Mouse (Mus musculus) forelimb bud, embryonic 11.5 days (tissue): ENCODE data around the gene Pax6.

ENCODE experiments used
- DNase-seq: peaks from one replicate; pipeline ENCODE4 v3.0.0-alpha.2; 2012; ENCODE audit warnings: low read depth, low spot score

The Pax6 gene

DNA sequence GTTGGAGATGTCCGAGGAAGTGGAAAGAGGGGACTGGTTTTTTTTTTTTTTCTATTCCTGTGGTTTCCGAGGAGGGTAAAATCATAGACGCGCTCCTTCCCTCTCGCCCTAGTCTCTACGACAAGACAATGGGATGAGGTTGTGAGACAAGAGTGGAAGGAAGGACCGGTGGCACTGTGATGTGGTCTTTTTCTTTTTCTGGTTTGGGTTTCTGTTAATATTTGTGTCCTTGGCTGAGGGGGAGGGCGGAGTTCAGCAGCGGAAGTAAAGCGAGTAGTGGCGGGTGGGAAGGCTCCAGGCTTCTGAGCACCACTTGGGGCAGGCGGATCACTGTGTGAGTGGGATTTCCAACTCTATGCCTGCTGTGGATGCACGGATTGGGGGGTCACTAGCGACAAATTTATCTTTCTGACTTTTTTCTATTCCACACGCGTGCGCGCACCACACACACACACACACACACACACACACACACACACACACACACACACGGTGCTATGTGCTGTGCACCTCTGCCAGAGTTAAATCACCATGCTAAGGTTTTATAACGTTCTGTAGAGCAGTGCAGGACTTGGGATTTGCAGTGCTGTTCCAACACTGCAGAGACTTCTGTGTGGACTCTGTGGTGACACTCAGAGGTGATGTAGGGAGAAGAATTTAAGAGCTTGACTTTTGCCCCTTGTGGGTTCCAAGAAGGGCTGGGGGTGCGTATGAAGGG, 14.1 kb downstream of the Pax6 start:
- DNase-seq = peak; percentile 11

DNA sequence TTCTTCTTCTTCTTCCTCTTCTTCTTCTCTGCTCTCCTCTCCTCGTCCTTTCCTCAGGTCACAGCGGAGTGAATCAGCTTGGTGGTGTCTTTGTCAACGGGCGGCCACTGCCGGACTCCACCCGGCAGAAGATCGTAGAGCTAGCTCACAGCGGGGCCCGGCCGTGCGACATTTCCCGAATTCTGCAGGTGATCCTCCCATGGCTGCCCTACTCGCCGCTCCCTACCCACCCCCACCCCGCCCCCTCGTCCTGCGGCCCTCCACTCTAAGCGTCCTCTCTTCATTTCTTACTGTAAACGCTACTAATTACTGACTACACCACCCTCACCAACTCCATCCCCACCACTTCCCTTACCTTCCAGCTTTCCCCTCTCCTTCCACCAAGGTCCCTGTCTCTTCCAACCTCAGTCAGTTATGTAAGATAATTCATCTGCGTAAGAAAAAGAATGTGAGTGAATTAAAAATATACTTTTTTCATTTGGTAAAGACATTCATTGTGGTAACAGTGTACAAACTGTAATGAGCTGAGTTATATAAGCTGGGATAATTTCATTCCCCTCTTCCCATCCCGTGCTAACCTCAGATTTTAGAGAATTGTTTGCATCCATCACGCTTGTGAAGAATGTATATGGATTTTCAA, 15.2 kb downstream of the Pax6 start:
- DNase-seq = no peak

DNA sequence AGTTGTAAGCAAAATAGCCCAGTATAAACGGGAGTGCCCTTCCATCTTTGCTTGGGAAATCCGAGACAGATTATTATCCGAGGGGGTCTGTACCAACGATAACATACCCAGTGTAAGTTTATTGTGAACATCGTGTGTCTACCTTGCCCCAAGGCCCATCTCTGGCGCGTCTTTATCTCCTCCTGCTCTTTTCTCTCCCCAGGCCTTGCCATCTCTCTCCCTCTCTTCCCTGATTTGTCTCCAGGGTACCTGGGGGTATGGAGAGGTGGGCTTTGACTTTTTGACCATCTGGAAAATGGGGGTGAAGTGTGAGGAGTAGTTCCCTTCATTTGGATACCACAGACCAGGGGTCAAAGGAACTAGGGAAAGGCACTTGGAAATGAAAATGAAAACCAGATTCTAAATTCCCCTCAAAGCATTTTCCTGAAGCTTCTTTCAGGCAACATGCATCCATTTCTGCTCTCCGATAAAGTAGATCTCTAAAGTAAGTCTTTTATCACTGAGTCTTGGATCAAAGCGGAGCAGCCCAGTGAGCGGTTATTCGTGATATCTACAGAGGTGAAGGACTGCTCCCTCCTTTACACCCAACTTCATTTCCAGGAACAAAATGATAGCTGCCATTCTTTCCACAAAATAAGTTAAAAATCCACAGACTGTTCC, 16.4 kb downstream of the Pax6 start:
- no peak for DNase-seq

DNA sequence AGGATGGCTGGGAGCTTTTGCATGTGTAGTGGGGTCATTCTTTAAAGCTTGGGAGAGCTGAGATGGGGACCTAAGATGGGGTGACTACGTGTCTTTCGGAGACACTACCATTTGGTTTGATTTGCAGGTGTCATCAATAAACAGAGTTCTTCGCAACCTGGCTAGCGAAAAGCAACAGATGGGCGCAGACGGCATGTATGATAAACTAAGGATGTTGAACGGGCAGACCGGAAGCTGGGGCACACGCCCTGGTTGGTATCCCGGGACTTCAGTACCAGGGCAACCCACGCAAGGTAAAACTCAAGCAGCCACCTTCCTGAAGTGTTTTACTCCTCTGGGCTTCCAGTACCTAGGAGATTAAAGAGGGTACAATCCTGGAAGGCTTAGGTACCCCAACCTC, 17.0 kb downstream of the Pax6 start:
- no peak for DNase-seq

GRCm38 (mm10) chr2:105686363-105687316, 17.9 kb downstream of the Pax6 start:
- DNase-seq = no peak

GRCm38 (mm10) chr2:105687317-105687991, 18.8 kb downstream of the Pax6 start:
- DNase-seq = no peak

GRCm38 (mm10) chr2:105688011-105688410, 19.3 kb downstream of the Pax6 start:
- DNase-seq = no peak

DNA sequence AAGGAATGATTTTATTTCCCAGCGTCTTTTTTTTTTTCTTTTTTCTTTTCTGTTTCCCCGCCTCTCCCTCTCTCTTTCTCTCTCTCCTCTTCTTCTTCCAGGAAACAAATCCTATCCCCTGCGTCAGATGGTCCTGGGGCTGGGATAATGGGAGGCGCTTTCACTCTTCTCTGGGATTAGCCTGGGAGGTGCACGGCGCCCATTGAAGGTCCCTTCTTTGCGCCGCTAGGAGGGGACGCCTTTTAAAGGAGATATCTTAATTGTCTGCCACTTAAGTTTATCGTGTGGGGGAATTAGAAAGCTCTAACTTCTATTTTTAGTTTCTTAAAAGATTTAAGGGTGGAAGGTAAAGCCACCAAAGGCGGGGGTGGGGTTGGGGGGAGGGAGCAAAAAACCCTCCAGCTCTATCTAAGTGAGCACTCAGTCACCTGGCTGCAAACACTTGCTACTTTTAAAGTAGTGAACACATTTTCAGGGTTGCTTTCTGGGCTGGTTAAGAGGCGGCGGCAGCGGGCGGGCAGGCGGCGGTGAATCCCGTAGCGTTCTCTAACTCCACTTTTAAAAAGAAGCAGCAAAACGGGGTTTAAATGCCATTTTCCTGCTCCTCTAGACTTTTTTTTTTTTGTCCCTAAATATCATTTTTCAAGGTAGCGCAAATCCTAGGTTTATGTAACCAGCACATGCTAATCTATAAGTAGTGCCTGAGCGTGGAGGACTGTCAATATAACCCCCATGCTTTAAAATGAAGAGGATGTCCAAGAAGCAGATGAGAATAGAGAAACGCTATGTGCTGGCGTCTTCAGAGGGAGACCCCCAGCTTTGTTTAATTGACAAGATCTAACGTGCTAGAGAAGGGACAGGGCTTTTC, 20.0 kb downstream of the Pax6 start:
- DNase-seq = no peak

- peak; percentile 18 for DNase-seq
Measured at GRCm38 (mm10) chr2:105689304-105689770, 20.6 kb downstream of the Pax6 start.

DNA sequence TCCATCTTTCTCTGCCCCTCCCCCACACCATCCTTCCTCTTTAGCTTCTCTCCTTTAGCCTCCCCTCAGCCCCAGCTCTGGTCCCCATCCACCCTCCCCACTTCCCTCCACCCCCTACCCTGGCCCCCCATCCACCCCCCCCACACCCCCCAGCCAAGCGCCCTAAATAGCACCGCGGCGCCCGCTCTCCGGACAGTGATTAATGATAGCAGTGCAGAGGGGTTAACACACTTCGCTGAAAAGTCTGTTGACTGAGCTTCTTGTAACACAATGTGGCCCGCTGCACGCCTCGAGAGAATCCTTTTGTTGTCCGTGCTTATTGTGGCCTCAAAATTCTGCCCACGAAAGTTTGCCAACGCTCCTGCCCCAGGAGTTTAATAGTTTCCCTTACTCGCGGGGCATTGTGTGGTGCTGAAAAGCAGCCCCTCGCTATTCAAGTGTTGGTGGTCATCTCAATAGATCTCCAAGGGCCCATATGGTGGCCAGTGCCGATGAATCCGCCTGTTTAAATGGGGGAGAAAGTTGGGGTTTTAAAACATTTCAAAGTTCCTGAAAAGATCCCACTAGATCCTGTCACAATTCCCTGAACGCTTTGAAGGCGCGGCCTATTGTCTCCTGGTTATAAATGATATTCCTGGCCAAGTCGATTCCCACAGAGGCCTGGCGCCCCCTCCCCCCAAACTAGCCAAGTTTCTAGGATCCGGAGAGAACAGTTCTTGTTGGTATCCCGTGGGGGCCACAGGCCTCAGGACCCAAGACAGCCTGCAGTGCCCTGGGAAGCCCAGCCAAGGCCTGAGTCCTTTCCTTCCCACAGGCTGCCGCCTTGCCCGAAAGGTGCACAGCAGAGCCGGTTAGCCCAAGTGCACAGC, 21.3 kb downstream of the Pax6 start:
- DNase-seq = peak; percentile 1

DNA sequence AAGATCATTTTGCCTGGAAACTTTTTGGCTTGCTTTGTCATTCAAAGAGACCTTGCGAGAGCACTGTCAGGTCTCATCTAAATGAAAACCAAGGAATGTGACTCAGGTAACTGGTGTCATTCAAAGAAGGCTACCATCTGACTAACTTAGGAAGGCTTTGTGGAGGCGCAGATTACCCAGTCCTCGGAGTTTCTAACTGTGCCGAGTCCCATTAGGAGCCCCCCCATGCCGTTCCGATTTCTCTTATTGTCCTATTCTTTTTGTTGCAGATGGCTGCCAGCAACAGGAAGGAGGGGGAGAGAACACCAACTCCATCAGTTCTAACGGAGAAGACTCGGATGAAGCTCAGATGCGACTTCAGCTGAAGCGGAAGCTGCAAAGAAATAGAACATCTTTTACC, 22.6 kb downstream of the Pax6 start:
- DNase-seq = no peak

GRCm38 (mm10) chr2:105697741-105698140, 29.0 kb downstream of the Pax6 start:
- DNase-seq = no peak

DNA sequence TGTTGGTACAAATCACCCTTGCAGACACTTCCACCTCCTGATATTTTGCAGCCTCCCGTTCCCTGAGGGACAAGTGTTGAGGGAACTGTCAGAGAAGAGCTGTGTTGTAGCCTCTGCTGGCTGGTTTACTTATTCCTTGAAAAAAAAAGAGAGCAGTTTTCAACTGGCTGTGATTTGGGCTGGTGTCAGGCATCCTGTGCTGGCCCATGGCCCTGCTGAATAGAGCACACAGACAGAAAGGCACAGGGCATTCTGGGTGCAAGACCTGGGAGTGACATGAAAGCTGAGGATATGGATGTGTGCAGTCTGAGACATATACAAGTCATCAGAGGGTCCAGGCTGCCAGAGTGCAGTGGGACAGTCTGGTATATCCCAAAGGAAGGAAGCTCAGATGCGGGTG, 29.9 kb downstream of the Pax6 start:
- DNase-seq = no peak

- no peak for DNase-seq
Measured at GRCm38 (mm10) chr2:105701781-105702180, 33.1 kb downstream of the Pax6 start.

DNA sequence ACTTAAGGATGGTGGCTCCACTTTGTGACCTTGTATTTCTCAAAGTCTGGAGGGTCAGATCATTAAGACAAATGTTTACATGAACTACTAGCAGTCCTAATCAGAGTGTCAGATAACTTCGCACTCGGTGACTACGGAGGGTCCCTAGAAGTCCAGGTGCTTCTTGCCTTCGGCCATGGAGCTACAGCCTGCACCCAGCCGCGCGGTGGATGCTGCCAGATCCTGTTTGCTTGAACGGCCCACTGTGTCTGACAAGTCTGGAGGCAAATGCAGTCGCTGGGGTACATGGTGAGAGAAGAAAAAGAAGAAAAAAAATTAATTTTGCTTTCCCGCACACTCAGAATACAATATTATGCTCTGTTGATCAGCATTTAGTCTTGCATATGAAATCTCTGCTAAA, 33.9 kb downstream of the Pax6 start:
- no peak for DNase-seq

- DNase-seq = no peak
Measured at GRCm38 (mm10) chr2:105705320-105705719, 36.6 kb downstream of the Pax6 start.

DNA sequence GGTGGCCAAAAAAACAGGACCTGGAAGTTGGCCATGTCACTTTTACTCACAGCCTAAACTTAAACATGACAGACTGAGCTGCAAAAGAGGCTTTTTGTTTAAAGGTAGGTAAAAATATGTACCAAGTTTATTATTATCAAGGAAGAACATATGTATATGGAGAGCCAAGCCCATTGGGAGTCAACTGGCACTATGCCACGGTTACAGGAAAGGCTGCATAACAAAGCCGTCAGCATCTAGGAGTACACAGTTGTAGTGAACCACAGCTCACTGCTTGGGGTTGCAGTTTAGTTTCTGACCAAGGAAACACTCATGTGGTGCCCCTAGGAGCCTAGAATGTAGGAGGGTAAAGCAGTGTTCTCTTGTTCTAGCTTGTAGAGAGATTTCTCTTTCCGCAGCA, 40.4 kb downstream of the Pax6 start:
- DNase-seq = no peak

DNA sequence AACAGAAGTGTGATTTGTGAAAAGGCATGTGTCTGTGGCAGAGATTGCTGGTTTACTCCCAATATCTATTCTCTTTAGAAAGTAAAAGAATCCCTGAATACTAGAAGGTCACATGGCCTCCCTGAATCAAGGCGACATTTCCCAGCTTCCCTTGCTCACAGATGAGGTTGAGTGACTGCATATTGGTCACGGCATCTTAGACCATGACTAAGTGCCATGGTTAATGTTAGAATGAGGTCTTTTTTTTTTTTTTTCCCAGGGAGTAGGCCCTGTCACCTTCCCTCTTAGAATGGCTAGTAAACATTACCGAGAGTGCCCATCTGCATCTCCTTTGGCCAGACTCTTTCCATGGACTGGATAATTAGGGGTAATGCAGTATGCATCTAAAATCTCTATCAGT, 41.8 kb downstream of the Pax6 start:
- no peak for DNase-seq

GRCm38 (mm10) chr2:105715409-105716115, 46.9 kb downstream of the Pax6 start:
- DNase-seq = no peak
